Mouse (Mus musculus) colon, adult 2 months (tissue): ENCODE measurements around the gene Gm2042. TPM values are rescaled to one million over a fixed set of nuclear protein-coding genes. Genes with fewer than 3 reads are reported as not detected.

ENCODE experiments used
- polyA plus RNA-seq: library from polyadenylated mRNA; depleted of rRNA; stranded (reverse); fragments of >200 nt; gene quantifications from 2 replicates; pipeline ENCODE4 v1.2.3, GENCODE M21; 2012; rRNA removed

Gene Gm2042
- not detected in 2 replicates for polyA plus RNA-seq

DNA sequence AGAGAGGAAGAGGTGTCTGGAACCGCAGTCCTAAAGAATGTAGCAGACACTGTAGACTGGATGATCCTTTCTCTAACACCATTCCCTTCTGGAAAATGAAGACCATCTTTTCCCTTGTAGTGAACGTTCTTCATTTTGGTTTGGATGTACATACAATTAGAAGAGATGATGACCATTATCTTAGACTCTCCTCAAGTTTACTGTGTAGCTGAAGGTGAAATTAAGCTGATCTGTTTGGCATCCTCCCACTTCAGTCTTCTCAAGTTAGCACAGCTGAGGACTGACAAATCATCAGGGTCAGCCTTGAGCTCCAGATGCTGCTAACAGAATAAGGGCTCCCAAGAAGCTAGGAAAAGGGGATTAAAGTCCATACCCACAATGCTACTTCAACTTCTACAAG is at the start of gene Gm2042:
Gene Gm2042, plus strand, starts transcription at position 301 of the 400 bp plus-strand sequence.

DNA sequence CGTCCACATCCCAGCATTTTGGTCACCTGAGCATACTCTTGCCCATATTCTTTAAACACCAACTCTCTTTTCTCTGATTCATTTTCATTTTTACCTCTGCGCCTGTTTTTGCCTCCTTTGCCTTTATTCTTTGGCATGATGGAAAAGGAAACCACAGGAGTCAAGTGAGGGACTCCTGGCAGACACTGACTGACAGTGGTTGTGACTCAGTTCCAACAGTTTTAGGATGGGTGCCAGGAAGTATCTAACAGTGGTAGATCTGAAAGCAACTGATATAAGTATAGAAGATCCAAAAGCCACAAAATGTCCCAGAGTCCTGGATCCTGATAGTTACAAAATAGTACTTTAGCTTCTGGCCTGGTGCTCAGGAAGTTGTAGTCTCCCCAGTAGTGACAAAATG is 34.2 kb upstream of the Gm2042 start, which contains the start of gene Gm2035:
Gene Gm2035, minus strand, starts transcription at position 137 of the 400 bp plus-strand sequence.

Other genes with a start within 250 kb of the Gm2042 start
- not detected in 2 replicates for gene Gm21319, start 178.3 kb upstream of the Gm2042 start, polyA plus RNA-seq
- gene Gm21936, start 158.6 kb upstream of the Gm2042 start, polyA plus RNA-seq = not detected in 2 replicates
- gene BB287469, start 137.5 kb upstream of the Gm2042 start, polyA plus RNA-seq = not detected in 2 replicates
- not detected in 2 replicates for gene Gm2001, start 111.7 kb upstream of the Gm2042 start, polyA plus RNA-seq
- gene Gm2016, start 80.0 kb upstream of the Gm2042 start, polyA plus RNA-seq = not detected in 2 replicates
- not detected in 2 replicates for gene Gm2022, start 58.7 kb upstream of the Gm2042 start, polyA plus RNA-seq
- gene Gm2035, start 34.2 kb upstream of the Gm2042 start, polyA plus RNA-seq = not detected in 2 replicates
- gene Gm2075, start 57.8 kb downstream of the Gm2042 start, polyA plus RNA-seq = not detected in 2 replicates
- not detected in 2 replicates for gene Gm6803, start 64.7 kb downstream of the Gm2042 start, polyA plus RNA-seq
- not detected in 2 replicates for gene Gm2056, start 72.9 kb downstream of the Gm2042 start, polyA plus RNA-seq
- gene Gm16368, start 129.6 kb downstream of the Gm2042 start, polyA plus RNA-seq = not detected in 2 replicates
- gene Gm10436, start 228.0 kb downstream of the Gm2042 start, polyA plus RNA-seq = not detected in 2 replicates